Mouse (Mus musculus): ENCODE measurements around the gene Btnl2. TPM values are rescaled to one million over a fixed set of nuclear protein-coding genes. Genes with fewer than 3 reads are reported as not detected.

The Btnl2 gene
- polyA plus RNA-seq, 1 experiment from 2014 or later, result not detected

- Histone ChIP-seq H3K4me3 (replicated peaks; ENCODE audit: low read depth, low read length) (no peak overlapping the region), H3K27me3 (ENCODE audit: control insufficient read depth, insufficient read depth, low read length) (no peaks in the 10 kb centered on the region), H3K9me3 (ENCODE audit: control insufficient read depth, low read length) (no peaks in the 10 kb centered on the region), H3K4me2 (ENCODE audit: low read length) (no peak overlapping the region), H3K9ac (replicated peaks; ENCODE audit: low read length) (no peak overlapping the region), H3K27ac (replicated peaks; ENCODE audit: low read depth, low read length) (no peak overlapping the region), H3K36me3 (ENCODE audit: control insufficient read depth, insufficient read depth, low read length) (no peaks in the 10 kb centered on the region), H3K4me1 (ENCODE audit: control insufficient read depth, insufficient read depth, low read length) (no peaks in the 10 kb centered on the region)
- DNase-seq (no peak), ATAC-seq (ENCODE audit: low FRiP score, low TSS enrichment) (no peak)
- 83% methylated on average over 1 of the region's 1 CpGs for WGBS
Observed at GRCm38 (mm10) chr17:34331200-34331599, 23.4 kb upstream of the Btnl2 start.

DNA sequence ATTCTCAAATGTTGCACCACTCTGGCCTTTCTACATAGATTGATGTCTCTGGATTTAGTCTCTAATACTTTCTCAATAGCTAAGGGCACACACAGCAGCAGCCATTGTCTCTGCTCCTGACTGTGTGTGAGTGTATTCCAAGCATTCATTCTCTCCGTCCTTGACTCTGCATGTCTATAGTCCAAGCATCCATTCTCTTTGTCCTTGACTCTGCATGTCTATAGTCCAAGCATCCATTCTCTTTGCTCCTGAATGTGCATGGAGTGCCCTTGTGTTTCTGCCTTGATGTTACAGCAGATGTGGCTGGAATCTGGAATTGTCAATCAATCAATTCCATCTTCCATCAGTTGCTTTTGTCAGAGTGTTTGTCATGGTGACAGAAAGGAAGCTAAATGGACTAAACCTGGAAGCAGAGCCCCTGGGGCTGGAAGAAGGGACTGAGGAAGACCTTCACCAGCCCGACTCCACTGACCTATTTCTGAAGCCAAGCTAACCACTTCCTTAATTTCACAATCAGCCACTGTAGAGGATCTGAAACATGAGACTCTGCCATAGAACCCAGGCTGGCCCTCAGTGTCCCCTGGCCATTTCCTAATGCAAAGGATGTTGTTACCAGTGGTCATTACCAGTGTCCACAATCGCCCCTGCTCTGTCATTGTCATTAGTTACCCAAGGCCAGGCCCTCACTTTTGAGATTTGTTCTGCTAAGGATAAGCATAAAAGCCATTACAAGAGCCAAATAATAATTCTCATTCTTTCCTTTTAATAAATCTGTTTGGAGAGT is 13.8 kb upstream of the Btnl2 start:
- no peaks in the 10 kb centered on the region for H3K4me1 ChIP-seq (ENCODE audit: control insufficient read depth, insufficient read depth, low read length)
- H3K4me2 ChIP-seq (ENCODE audit: low read length), result no peak overlapping the region
- no peaks in the 10 kb centered on the region for H3K27me3 ChIP-seq (ENCODE audit: control insufficient read depth, insufficient read depth, low read length)
- no peaks in the 10 kb centered on the region for H3K9me3 ChIP-seq (ENCODE audit: control insufficient read depth, low read length)
- ATAC-seq (ENCODE audit: low FRiP score, low TSS enrichment), result no peak
- no peak overlapping the region for H3K9ac ChIP-seq (replicated peaks; ENCODE audit: low read length)
- no peaks in the 10 kb centered on the region for H3K36me3 ChIP-seq (ENCODE audit: control insufficient read depth, insufficient read depth, low read length)
- H3K4me3 ChIP-seq (replicated peaks; ENCODE audit: low read depth, low read length), result no peak overlapping the region
- no peak overlapping the region for H3K27ac ChIP-seq (replicated peaks; ENCODE audit: low read depth, low read length)
- WGBS, result 50% methylated on average over 3 of the region's 3 CpGs
- no peak for DNase-seq

DNA sequence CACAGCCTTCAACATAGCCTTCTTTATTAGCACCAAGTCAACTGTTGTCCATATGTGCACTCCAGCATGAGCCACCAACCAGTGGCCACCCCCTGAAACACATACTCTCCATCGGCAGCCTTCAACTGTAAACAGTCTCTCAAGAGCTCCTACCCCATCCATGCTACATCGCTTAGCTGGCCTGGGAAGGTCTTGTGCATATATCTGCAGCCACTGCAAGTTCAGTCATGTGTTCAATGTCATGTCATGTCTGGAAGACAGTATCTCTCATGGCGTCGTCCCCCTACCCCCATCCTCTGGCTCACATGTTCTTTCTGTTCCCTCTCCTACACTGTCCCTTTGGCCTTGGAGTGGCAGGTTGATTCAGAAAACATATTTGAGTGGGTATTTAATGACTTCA is 9.7 kb upstream of the Btnl2 start:
- DNase-seq (no peak), ATAC-seq (ENCODE audit: low FRiP score, low TSS enrichment) (no peak)
- H3K9ac ChIP-seq (replicated peaks; ENCODE audit: low read length), result no peak overlapping the region
- H3K4me2 ChIP-seq (ENCODE audit: low read length), result no peak overlapping the region
- H3K27ac ChIP-seq (replicated peaks; ENCODE audit: low read depth, low read length), result no peak overlapping the region
- WGBS, result 92% methylated on average over 4 of the region's 4 CpGs
- no peak overlapping the region for H3K4me3 ChIP-seq (replicated peaks; ENCODE audit: low read depth, low read length)
- H3K4me1 ChIP-seq (ENCODE audit: control insufficient read depth, insufficient read depth, low read length), result no peaks in the 10 kb centered on the region
- H3K9me3 ChIP-seq (ENCODE audit: control insufficient read depth, low read length), result no peaks in the 10 kb centered on the region
- no peaks in the 10 kb centered on the region for H3K27me3 ChIP-seq (ENCODE audit: control insufficient read depth, insufficient read depth, low read length)
- H3K36me3 ChIP-seq (ENCODE audit: control insufficient read depth, insufficient read depth, low read length), result no peaks in the 10 kb centered on the region

DNA sequence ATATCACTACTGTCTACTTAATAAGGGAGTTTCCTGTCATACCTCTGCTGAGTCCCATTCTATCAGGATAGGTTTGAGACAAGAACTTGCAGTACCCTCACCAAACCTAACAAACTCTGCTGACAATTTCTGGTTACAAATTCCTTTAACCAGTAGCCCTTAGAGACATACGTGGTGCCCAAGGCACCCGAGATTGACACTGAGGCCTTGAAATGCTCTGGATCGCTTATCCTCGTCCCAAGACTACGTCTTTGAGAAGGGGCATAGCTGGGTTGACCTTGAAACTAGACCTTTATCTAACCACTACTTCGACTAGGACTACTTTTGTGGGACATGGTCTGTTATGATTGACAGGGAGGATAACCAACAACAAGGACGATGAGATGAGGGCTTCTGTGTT is 9.1 kb upstream of the Btnl2 start:
- Histone ChIP-seq H3K4me2 (ENCODE audit: low read length) (no peak overlapping the region), H3K9ac (replicated peaks; ENCODE audit: low read length) (no peak overlapping the region), H3K27me3 (ENCODE audit: control insufficient read depth, insufficient read depth, low read length) (no peaks in the 10 kb centered on the region), H3K4me1 (ENCODE audit: control insufficient read depth, insufficient read depth, low read length) (no peaks in the 10 kb centered on the region), H3K9me3 (ENCODE audit: control insufficient read depth, low read length) (no peaks in the 10 kb centered on the region), H3K36me3 (ENCODE audit: control insufficient read depth, insufficient read depth, low read length) (no peaks in the 10 kb centered on the region), H3K27ac (replicated peaks; ENCODE audit: low read depth, low read length) (no peak overlapping the region), H3K4me3 (replicated peaks; ENCODE audit: low read depth, low read length) (no peak overlapping the region)
- WGBS, result 87% methylated on average over 7 of the region's 7 CpGs
- ATAC-seq (ENCODE audit: low FRiP score, low TSS enrichment), result no peak
- DNase-seq, result no peak

DNA sequence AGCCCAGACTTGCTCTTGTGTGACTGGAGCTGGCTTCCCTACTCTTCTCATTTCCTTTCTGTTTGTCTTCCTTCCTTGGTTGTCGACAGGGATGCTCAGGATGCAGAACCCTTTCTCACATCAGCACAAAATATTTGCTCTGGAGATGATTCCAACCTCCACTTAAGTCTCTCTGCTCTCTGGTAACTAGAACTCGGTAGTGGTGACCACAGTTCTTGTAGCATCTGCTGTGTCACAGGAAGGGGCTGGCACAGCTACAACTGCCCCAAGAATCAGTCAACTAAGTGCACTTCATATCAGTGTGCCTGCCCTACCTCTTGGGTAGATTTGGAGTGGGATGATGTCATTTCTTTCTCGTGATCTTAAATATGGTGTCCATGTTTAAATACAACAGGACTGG is 8.6 kb upstream of the Btnl2 start:
- no peaks in the 10 kb centered on the region for H3K4me1 ChIP-seq (ENCODE audit: control insufficient read depth, insufficient read depth, low read length)
- H3K9ac ChIP-seq (replicated peaks; ENCODE audit: low read length), result no peak overlapping the region
- no peak for ATAC-seq (ENCODE audit: low FRiP score, low TSS enrichment)
- DNase-seq, result no peak
- H3K36me3 ChIP-seq (ENCODE audit: control insufficient read depth, insufficient read depth, low read length), result no peaks in the 10 kb centered on the region
- WGBS, result 81% methylated on average over 3 of the region's 3 CpGs
- no peaks in the 10 kb centered on the region for H3K27me3 ChIP-seq (ENCODE audit: control insufficient read depth, insufficient read depth, low read length)
- no peak overlapping the region for H3K4me2 ChIP-seq (ENCODE audit: low read length)
- H3K9me3 ChIP-seq (ENCODE audit: control insufficient read depth, low read length), result no peaks in the 10 kb centered on the region
- no peak overlapping the region for H3K4me3 ChIP-seq (replicated peaks; ENCODE audit: low read depth, low read length)
- no peak overlapping the region for H3K27ac ChIP-seq (replicated peaks; ENCODE audit: low read depth, low read length)

GRCm38 (mm10) chr17:34347606-34348308 is 6.9 kb upstream of the Btnl2 start:
- Histone ChIP-seq H3K9ac (replicated peaks; ENCODE audit: low read length) (no peak overlapping the region), H3K9me3 (ENCODE audit: control insufficient read depth, low read length) (no peaks in the 10 kb centered on the region), H3K4me2 (ENCODE audit: low read length) (no peak overlapping the region), H3K4me1 (ENCODE audit: control insufficient read depth, insufficient read depth, low read length) (no peaks in the 10 kb centered on the region), H3K36me3 (ENCODE audit: control insufficient read depth, insufficient read depth, low read length) (no peaks in the 10 kb centered on the region), H3K27me3 (ENCODE audit: control insufficient read depth, insufficient read depth, low read length) (no peaks in the 10 kb centered on the region), H3K4me3 (replicated peaks; ENCODE audit: low read depth, low read length) (no peak overlapping the region), H3K27ac (replicated peaks; ENCODE audit: low read depth, low read length) (no peak overlapping the region)
- DNase-seq, result peak; percentile 51
- WGBS, result 74% methylated on average over 6 of the region's 6 CpGs
- ATAC-seq (ENCODE audit: low FRiP score, low TSS enrichment), result no peak

GRCm38 (mm10) chr17:34349429-34349828 is 5.2 kb upstream of the Btnl2 start:
- Histone ChIP-seq H3K4me2 (ENCODE audit: low read length) (no peak overlapping the region), H3K4me3 (replicated peaks; ENCODE audit: low read depth, low read length) (no peak overlapping the region), H3K4me1 (ENCODE audit: control insufficient read depth, insufficient read depth, low read length) (no peaks in the 10 kb centered on the region), H3K27ac (replicated peaks; ENCODE audit: low read depth, low read length) (no peak overlapping the region), H3K9me3 (ENCODE audit: control insufficient read depth, low read length) (no peaks in the 10 kb centered on the region), H3K27me3 (ENCODE audit: control insufficient read depth, insufficient read depth, low read length) (no peaks in the 10 kb centered on the region), H3K36me3 (ENCODE audit: control insufficient read depth, insufficient read depth, low read length) (no peaks in the 10 kb centered on the region), H3K9ac (replicated peaks; ENCODE audit: low read length) (no peak overlapping the region)
- ATAC-seq (ENCODE audit: low FRiP score, low TSS enrichment) (no peak), DNase-seq (peak; percentile 92)
- 4% methylated on average over 4 of the region's 4 CpGs for WGBS

DNA sequence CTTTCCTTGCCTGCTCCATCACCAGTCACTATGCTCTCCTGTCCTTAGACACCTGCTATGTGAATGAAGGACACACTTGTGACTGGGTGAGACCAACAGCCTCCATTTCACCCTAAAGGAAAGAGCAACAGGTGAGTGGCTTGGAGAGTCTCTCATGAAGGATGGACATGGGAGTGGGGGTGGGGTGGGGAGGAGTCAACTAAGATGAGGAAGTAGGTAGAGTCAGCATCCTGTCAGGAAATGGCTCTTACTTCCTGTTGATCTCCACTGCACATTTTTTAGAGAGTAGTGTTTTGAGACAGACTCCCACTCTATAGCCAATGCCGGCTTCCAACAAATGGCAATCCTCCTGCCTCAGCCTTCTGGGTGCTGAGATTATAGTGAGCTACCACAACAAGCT is 318 bp downstream of the Btnl2 start:
- Histone ChIP-seq H3K4me2 (ENCODE audit: low read length) (no peak overlapping the region), H3K4me1 (ENCODE audit: control insufficient read depth, insufficient read depth, low read length) (no peaks in the 10 kb centered on the region), H3K4me3 (replicated peaks; ENCODE audit: low read depth, low read length) (no peak overlapping the region), H3K27ac (replicated peaks; ENCODE audit: low read depth, low read length) (no peak overlapping the region), H3K9ac (replicated peaks; ENCODE audit: low read length) (no peak overlapping the region), H3K36me3 (ENCODE audit: control insufficient read depth, insufficient read depth, low read length) (no peaks in the 10 kb centered on the region), H3K9me3 (ENCODE audit: control insufficient read depth, low read length) (no peaks in the 10 kb centered on the region), H3K27me3 (ENCODE audit: control insufficient read depth, insufficient read depth, low read length) (no peaks in the 10 kb centered on the region)
- DNase-seq, result no peak
- ATAC-seq (ENCODE audit: low FRiP score, low TSS enrichment), result no peak
- WGBS, result 96% methylated on average over 1 of the region's 1 CpGs

Data from midbrain, embryonic 14.5 days (tissue).